Mouse (Mus musculus) G1E (cell line): ENCODE results near the gene Iqschfp.

ENCODE experiments used
- CTCF ChIP-seq: IDR thresholded peaks from 2 replicates; pipeline ENCODE4 v1.5.1; 2012; ENCODE audit warnings: low read depth, low read length, inconsistent platforms, mixed read lengths
- GATA1 ChIP-seq: IDR thresholded peaks from 2 replicates; pipeline ENCODE4 v1.6.1; 2012; ENCODE audit warnings: borderline replicate concordance, low read length, inconsistent platforms, mixed read lengths
- POLR2AphosphoS5 ChIP-seq: IDR thresholded peaks from 2 replicates; pipeline ENCODE4 v1.6.1; 2012; ENCODE audit warnings: low read depth, low read length, inconsistent platforms; ENCODE audit not compliant: insufficient replicate concordance

DNA sequence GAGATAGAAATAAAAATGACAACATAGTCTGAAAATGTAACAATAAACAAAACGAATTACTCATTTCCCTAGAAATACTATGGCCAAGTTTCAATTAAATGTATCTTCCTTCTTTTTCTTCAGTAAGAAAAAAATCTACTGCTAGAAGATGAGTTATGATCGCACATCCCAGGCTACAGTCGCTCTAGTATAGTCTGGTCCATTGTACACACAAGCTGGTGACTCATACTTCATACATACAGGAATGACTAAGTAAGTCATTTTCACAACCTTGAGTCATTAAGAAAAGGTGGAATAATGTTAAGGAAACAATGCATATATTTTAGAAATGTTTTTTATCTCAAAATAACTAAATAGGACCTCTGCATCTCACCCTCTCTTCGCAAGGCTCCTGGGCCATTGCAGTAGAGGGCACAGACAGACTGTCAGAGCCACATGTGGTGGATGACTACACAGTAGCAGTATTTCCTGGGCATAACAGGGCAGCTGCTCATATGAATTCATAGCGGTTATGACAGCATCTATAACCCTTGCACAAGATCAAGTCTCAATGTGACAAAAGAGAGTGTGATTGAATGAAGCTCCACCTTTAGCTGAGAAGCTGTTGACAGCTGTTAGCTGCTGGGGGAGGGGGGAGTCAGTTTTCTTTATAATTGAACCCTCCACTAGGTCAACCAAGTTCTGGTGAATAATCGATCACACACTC is 70.1 kb downstream of the Iqschfp start:
- no peak for TF ChIP-seq CTCF
- no peak for TF ChIP-seq POLR2AphosphoS5
- TF ChIP-seq GATA1: no peak
